Mouse (Mus musculus): ENCODE measurements around the gene Cd200r2. TPM values are rescaled to one million over a fixed set of nuclear protein-coding genes. Genes with fewer than 3 reads are reported as not detected.
"Not testable (repeated sequence)": the region's sequence is repeated elsewhere in the genome, so short reads cannot be mapped to it uniquely, and the experiment has no call there.

Gene Cd200r2
- polyA plus RNA-seq (2015; fragmentation: Nextera tagmentation; extraction: Ambion mirVana), result not detected in 2 replicates

DNA sequence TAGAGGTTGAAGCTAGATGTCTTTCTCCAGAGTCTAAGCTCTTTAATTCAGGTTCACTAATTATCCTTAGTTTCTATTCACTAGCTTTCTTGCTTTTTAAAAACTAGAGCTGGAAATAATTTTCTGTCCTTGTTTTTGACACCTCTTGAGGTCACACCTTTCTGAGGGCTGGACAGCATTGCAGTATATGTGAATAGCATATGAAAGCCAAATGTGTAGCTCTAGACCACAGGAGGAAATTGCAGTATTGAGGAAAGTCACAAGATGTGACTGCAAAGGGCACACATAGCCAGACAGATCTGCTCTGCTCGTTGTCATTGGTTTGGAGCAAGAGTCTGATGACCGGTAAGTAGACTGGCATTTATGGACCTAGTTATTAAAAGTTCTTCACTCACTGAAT is at the start of gene Cd200r2:
TSS of gene Cd200r2 (plus strand) at position 301 of the 400 bp plus-strand sequence.
- Histone ChIP-seq H3K9ac (no peak within 1 kb of the TSS), H3K9me3 (replicated peaks) (no peaks in the 10 kb centered on the region), H3K4me2 (replicated peaks) (no peak within 1 kb of the TSS), H3K36me3 (no peaks in the 10 kb centered on the region), H3K4me3 (replicated peaks) (no peak within 1 kb of the TSS), H3K27me3 (no peaks in the 10 kb centered on the region), H3K4me1 (no peaks in the 10 kb centered on the region), H3K27ac (replicated peaks) (no peak within 1 kb of the TSS)
- no peak for ATAC-seq (ENCODE audit: insufficient number of reproducible peaks, low FRiP score, low TSS enrichment, low read depth)
- WGBS, result 86% methylated on average over 2 of the region's 2 CpGs

DNA sequence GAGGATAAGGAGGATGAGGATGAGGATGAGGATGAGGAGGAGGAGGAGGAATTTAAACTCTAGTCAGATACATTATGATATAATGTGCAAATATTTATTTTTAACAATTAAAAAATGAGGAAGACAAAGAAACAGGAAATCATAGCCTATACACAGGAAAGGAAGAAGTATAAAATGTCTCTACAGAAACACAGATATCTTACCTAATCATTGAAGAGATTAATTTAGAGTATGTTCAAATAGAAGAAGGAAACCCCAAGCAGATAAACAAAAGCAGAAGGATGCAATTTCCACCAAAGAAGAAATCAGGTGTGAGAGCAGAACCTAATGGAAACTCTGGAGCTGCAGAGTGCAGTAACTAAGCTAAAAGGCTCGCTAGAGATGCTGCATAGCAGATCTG is 48.9 kb upstream of the Cd200r2 start:
- 42% methylated on average over 1 of the region's 1 CpGs for WGBS
- Histone ChIP-seq H3K27me3 (no peaks in the 10 kb centered on the region), H3K4me2 (replicated peaks) (no peak overlapping the region), H3K36me3 (no peaks in the 10 kb centered on the region), H3K4me1 (no peaks in the 10 kb centered on the region), H3K4me3 (replicated peaks) (no peak overlapping the region), H3K9ac (no peak overlapping the region), H3K27ac (replicated peaks) (no peak overlapping the region), H3K9me3 (replicated peaks) (no peaks in the 10 kb centered on the region)
- no peak for ATAC-seq (ENCODE audit: insufficient number of reproducible peaks, low FRiP score, low TSS enrichment, low read depth)

DNA sequence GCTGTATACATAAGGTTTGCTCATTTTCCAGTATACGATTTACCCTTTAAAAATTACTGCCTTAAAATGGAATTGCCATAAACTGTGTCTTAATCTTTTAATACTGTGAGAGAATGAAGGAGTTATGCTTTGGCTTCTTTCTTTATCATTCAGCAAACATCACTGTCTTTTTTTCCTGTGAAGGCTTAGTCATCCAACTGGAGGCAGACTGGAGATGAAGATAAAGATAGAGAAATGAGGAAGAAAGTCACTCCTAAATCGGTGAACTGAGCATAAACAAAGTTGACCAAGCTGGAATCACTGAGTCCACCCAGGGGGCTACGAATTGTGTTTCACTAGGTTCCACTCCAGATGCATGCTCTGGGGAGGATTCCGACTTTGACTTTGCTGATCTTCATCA is 46.4 kb upstream of the Cd200r2 start:
- H3K36me3 ChIP-seq, result no peaks in the 10 kb centered on the region
- H3K27me3 ChIP-seq, result no peaks in the 10 kb centered on the region
- H3K4me3 ChIP-seq (replicated peaks), result no peak overlapping the region
- H3K9me3 ChIP-seq (replicated peaks), result no peaks in the 10 kb centered on the region
- no peak overlapping the region for H3K9ac ChIP-seq
- no peaks in the 10 kb centered on the region for H3K4me1 ChIP-seq
- H3K4me2 ChIP-seq (replicated peaks), result no peak overlapping the region
- 81% methylated on average over 4 of the region's 4 CpGs for whole genome bisulfite sequencing
- no peak overlapping the region for H3K27ac ChIP-seq (replicated peaks)
- ATAC-seq (ENCODE audit: insufficient number of reproducible peaks, low FRiP score, low TSS enrichment, low read depth), result no peak

DNA sequence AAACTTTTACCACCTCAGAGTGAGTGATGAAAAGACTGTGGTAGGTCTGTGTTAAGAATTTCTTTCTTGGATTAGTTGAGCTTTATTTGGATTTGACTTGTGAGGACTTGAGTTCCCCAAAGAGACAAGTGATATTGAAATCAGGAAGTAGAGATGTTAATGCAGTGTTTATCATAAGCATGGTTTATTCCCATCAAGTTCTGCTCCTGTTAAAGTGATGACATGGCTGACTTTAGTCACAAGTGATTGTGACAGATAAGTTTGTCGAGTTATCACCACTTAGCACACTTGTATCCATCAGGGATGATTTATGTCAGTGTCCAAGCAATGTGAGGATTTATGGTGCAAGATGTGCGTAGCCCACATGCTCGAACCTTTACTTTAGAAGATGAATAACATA is 34.6 kb upstream of the Cd200r2 start:
- ATAC-seq (ENCODE audit: insufficient number of reproducible peaks, low FRiP score, low TSS enrichment, low read depth), result no peak
- H3K9me3 ChIP-seq (replicated peaks), result no peaks in the 10 kb centered on the region
- no peaks in the 10 kb centered on the region for H3K4me1 ChIP-seq
- H3K4me3 ChIP-seq (replicated peaks), result no peak overlapping the region
- no peak overlapping the region for H3K4me2 ChIP-seq (replicated peaks)
- no peaks in the 10 kb centered on the region for H3K27me3 ChIP-seq
- no peak overlapping the region for H3K27ac ChIP-seq (replicated peaks)
- H3K9ac ChIP-seq, result no peak overlapping the region
- H3K36me3 ChIP-seq, result no peaks in the 10 kb centered on the region
- 67% methylated on average over 3 of the region's 3 CpGs for WGBS

DNA sequence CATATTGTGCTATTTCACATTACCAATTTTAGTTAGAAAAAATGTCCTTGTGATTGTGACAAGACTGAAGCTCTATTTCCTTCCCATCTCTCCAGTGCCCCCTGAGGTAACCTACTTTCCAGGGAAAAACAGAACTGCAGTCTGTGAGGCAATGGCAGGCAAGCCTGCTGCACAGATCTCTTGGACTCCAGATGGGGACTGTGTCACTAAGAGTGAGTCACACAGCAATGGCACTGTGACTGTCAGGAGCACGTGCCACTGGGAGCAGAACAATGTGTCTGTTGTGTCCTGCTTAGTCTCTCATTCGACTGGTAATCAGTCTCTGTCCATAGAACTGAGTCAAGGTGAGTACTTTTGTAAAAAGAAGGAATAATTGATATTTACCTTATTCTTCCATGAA is 33.7 kb upstream of the Cd200r2 start:
- not testable (repeated sequence) for ATAC-seq (ENCODE audit: insufficient number of reproducible peaks, low FRiP score, low TSS enrichment, low read depth)

DNA sequence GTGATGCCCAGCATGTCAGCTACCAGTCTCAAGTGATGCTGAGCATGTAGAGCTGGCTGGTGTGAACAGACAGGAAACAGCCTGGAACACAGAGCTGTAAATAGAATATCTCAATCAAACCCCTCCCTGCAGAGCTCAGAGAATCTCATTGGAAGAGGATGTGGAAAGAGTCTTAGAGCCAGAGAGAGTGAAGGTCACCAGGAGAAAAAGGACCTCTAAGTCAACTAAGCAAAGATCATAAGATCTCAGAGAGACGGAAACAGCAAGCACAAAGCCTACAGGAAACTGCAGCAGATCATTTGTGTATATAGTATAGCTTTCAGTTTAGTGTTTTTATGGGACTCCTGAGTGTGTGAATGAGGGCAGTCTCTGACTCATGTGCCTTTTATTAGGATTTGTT is 8.3 kb downstream of the Cd200r2 start:
- Histone ChIP-seq H3K4me1 (no peaks in the 10 kb centered on the region), H3K9ac (no peak overlapping the region), H3K27me3 (no peaks in the 10 kb centered on the region), H3K9me3 (replicated peaks) (no peaks in the 10 kb centered on the region), H3K27ac (replicated peaks) (no peak overlapping the region), H3K4me3 (replicated peaks) (no peak overlapping the region), H3K36me3 (no peaks in the 10 kb centered on the region), H3K4me2 (replicated peaks) (no peak overlapping the region)
- WGBS, result 60% methylated on average over 1 of the region's 1 CpGs
- ATAC-seq (ENCODE audit: insufficient number of reproducible peaks, low FRiP score, low TSS enrichment, low read depth), result no peak

More for the DNA sequence above, 33.7 kb upstream of the Cd200r2 start:
- not testable (repeated sequence) for H3K27me3 ChIP-seq; H3K4me2 ChIP-seq (replicated peaks); H3K9me3 ChIP-seq (replicated peaks); H3K9ac ChIP-seq; H3K4me3 ChIP-seq (replicated peaks); H3K4me1 ChIP-seq; H3K27ac ChIP-seq (replicated peaks); H3K36me3 ChIP-seq
- 35% methylated on average over 2 of the region's 2 CpGs for WGBS

DNA sequence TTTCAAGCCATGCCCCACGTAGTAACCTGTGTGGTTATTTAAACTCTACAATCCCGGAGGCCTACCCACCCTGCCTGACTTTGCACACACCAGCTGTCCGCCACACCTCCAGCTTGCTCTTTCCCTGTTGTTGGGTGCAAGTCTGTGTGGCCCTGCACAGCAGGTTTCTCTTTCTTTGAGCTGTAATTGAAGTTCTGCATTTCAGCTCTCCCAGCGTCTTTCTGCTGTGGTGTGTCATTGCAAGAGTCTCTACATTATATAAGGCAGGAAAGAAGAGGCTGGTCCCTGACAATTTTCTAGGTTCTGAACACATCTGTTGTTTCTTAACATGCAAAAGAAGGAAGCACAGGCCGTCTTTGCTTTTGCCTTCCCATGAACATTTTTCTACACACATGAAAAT is 9.7 kb downstream of the Cd200r2 start:
- H3K4me2 ChIP-seq (replicated peaks), result no peak overlapping the region
- no peak overlapping the region for H3K4me3 ChIP-seq (replicated peaks)
- H3K9me3 ChIP-seq (replicated peaks), result no peaks in the 10 kb centered on the region
- no peaks in the 10 kb centered on the region for H3K27me3 ChIP-seq
- H3K36me3 ChIP-seq, result no peaks in the 10 kb centered on the region
- 57% methylated on average over 5 of the region's 5 CpGs for WGBS
- no peak overlapping the region for H3K9ac ChIP-seq
- H3K27ac ChIP-seq (replicated peaks), result no peak overlapping the region
- ATAC-seq (ENCODE audit: insufficient number of reproducible peaks, low FRiP score, low TSS enrichment, low read depth), result no peak
- H3K4me1 ChIP-seq, result no peaks in the 10 kb centered on the region

DNA sequence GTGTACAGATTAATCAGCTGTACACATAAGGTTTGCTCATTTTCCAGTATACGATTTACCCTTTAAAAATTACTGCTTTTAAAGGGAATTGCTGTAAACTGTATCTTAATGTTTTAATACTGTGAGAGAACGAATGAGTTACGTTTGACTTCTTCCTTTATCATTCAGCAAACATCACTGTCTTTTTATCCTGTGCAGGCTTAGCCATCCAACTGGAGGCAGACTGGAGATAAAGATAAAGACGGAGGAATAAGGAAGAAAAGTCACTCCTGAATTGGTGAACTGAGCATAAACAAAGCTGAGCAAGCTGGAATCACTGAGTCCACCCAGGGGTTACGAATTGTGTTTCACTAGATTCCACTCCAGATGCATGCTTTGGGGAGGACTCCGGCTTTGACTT is 10.7 kb downstream of the Cd200r2 start:
- no peak overlapping the region for H3K4me3 ChIP-seq (replicated peaks)
- H3K4me1 ChIP-seq, result no peaks in the 10 kb centered on the region
- 83% methylated on average over 6 of the region's 6 CpGs for WGBS
- no peak overlapping the region for H3K9ac ChIP-seq
- H3K4me2 ChIP-seq (replicated peaks), result no peak overlapping the region
- H3K27ac ChIP-seq (replicated peaks), result no peak overlapping the region
- H3K27me3 ChIP-seq, result no peaks in the 10 kb centered on the region
- ATAC-seq (ENCODE audit: insufficient number of reproducible peaks, low FRiP score, low TSS enrichment, low read depth), result no peak
- no peaks in the 10 kb centered on the region for H3K36me3 ChIP-seq
- no peaks in the 10 kb centered on the region for H3K9me3 ChIP-seq (replicated peaks)

DNA sequence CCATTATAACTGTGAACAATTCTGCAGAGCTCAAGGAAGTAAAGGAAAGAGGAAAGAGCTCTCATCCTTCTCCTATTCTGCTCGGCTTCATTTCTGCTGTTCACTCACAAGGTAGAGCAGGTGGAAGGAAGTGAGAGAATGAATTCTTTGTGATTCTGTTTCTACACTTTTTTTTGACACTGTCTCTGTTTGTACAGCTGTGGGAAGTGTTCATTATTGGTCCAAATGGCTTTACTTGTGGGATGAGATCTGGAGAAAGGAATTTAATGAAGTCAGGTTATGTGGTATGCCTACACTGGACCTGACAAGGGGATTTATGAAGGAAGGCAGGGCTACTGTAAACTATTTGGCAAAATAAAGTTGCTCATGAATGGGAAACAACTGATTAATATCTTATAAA is 23.9 kb downstream of the Cd200r2 start:
- Histone ChIP-seq H3K27ac (replicated peaks) (no peak overlapping the region), H3K9me3 (replicated peaks) (no peaks in the 10 kb centered on the region), H3K36me3 (no peaks in the 10 kb centered on the region), H3K4me3 (replicated peaks) (no peak overlapping the region), H3K4me2 (replicated peaks) (no peak overlapping the region), H3K4me1 (no peaks in the 10 kb centered on the region), H3K27me3 (no peaks in the 10 kb centered on the region), H3K9ac (no peak overlapping the region)
- ATAC-seq (ENCODE audit: insufficient number of reproducible peaks, low FRiP score, low TSS enrichment, low read depth), result no peak
- WGBS, result 56% methylated on average over 1 of the region's 1 CpGs

DNA sequence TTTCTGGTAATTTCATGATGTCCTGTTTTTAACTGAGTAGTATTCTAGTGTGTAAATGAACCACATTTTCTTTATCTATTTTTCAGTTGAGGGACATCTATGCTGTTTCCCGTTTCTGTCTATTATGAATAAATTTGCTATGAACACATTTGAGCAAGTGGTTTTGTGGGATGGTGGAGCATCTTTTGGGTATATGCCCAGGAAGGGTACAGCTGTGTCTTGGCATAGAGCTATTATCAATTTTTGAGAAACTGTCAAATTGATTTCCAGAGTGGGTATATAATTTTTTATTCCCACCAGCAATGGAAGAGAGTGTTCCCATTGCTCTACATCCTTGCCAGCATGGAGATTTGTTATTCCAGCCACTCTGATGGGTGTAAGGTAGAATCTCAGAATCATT is 65.1 kb downstream of the Cd200r2 start:
- no peak for ATAC-seq (ENCODE audit: insufficient number of reproducible peaks, low FRiP score, low TSS enrichment, low read depth)
- Histone ChIP-seq H3K9me3 (replicated peaks) (no peaks in the 10 kb centered on the region), H3K9ac (no peak overlapping the region), H3K4me1 (no peaks in the 10 kb centered on the region), H3K27me3 (no peaks in the 10 kb centered on the region), H3K4me3 (replicated peaks) (no peak overlapping the region), H3K4me2 (replicated peaks) (no peak overlapping the region), H3K36me3 (no peaks in the 10 kb centered on the region), H3K27ac (replicated peaks) (no peak overlapping the region)
- WGBS, result 79% methylated on average over 1 of the region's 1 CpGs

DNA sequence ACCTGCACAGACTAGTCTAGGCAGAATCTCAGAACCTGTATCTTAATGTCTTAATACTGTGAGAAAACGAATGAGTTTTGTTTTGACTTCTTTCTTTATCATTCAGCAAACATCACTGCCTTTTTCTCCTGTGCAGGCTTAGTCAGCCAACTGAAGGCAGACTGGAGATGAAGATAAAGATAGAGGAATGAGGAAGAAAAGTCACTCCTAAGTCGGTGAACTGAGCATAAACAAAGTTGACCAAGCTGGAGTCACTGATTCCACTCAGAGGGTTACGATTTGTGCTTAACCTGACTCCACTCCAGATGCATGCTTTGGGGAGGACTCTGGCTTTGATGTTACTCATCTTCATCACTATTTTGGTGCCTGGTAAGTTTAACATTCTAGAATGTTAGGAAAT is 76.6 kb downstream of the Cd200r2 start, which contains the start of gene Cd200r3:
TSS of gene Cd200r3 (plus strand) at position 211 of the 400 bp plus-strand sequence.
- Histone ChIP-seq H3K4me1 (no peaks in the 10 kb centered on the region), H3K9ac (no peak within 1 kb of the TSS), H3K36me3 (no peaks in the 10 kb centered on the region), H3K4me2 (replicated peaks) (no peak within 1 kb of the TSS), H3K4me3 (replicated peaks) (no peak within 1 kb of the TSS), H3K27ac (replicated peaks) (no peak within 1 kb of the TSS), H3K9me3 (replicated peaks) (no peaks in the 10 kb centered on the region), H3K27me3 (no peaks in the 10 kb centered on the region)
- 75% methylated on average over 3 of the region's 3 CpGs for WGBS
- ATAC-seq (ENCODE audit: insufficient number of reproducible peaks, low FRiP score, low TSS enrichment, low read depth), result no peak

DNA sequence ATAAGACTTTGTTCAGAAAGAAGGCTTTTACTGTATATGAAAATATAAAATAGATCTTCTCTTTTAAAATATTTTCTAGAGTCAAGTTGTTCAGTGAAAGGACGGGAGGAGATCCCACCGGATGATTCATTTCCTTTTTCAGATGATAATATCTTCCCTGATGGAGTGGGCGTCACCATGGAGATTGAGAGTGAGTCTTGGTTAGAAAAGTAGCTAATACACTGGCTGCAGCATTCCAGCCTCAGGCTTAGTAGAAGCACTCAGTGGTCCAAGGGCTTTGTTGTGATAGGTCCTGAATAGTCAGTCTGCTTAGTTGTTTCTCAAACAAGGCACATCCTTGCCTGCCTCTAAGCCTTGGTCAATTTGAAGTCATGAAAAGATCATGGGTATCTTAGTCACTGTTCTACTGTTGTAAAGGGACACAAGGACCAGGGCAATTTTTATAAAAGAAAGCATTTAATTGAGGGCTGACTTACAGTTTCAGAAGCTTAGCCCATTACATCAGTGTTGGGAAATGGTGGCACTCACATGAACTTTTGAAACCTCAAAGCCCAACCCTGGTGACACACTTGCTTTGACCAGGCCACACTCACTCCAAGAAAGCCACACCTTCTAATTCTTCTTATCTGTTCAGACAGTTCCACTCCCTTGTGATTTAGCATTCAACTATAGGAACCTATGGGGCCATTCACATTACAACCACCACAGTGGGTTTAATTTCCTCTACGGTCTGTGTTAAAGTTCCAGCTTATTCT is 84.6 kb downstream of the Cd200r2 start:
- H3K36me3 ChIP-seq, result no peaks in the 10 kb centered on the region
- no peak overlapping the region for H3K9ac ChIP-seq
- H3K9me3 ChIP-seq (replicated peaks), result no peaks in the 10 kb centered on the region
- no peak overlapping the region for H3K4me3 ChIP-seq (replicated peaks)
- WGBS, result 67% methylated on average over 4 of the region's 4 CpGs
- no peak overlapping the region for H3K4me2 ChIP-seq (replicated peaks)
- H3K27me3 ChIP-seq, result no peaks in the 10 kb centered on the region
- ATAC-seq (ENCODE audit: insufficient number of reproducible peaks, low FRiP score, low TSS enrichment, low read depth), result no peak; the same call in 1 of the 2 replicates
- no peak overlapping the region for H3K27ac ChIP-seq (replicated peaks)
- H3K4me1 ChIP-seq, result no peaks in the 10 kb centered on the region
